Mouse (Mus musculus) erythroblast, embryonic 14.5 days (primary cell): Measurements from ENCODE around the gene Tlr12. TPM values are rescaled to one million over a fixed set of nuclear protein-coding genes. Genes with fewer than 3 reads are reported as not detected.

ENCODE experiments used
- H3K27me3 ChIP-seq: 2 replicates; pipeline ENCODE4 v1.6.1; 2012; ENCODE audit warnings: inconsistent platforms; ENCODE audit not compliant: control insufficient read depth
- H3K36me3 ChIP-seq: 2 replicates; pipeline ENCODE4 v1.6.1; 2012; ENCODE audit warnings: mild to moderate bottlenecking, inconsistent platforms; ENCODE audit not compliant: control insufficient read depth
- H3K4me1 ChIP-seq: 2 replicates; pipeline ENCODE4 v1.6.1; 2012; ENCODE audit warnings: inconsistent platforms; ENCODE audit not compliant: control insufficient read depth
- H3K4me3 ChIP-seq: replicated peaks from 2 replicates; pipeline ENCODE3; 2012; ENCODE audit warnings: moderate library complexity, mild to moderate bottlenecking, inconsistent platforms
- H3K9me3 ChIP-seq: 2 replicates; pipeline ENCODE4 v1.6.1; 2012; ENCODE audit warnings: low read length, inconsistent platforms, mixed read lengths; ENCODE audit not compliant: control insufficient read depth
- GATA1 ChIP-seq: IDR thresholded peaks from 2 replicates; pipeline ENCODE4 v1.6.1; 2012; ENCODE audit warnings: low read length, inconsistent platforms, mixed read lengths
- TAL1 ChIP-seq: IDR thresholded peaks from 3 replicates; pipeline ENCODE4 v1.6.1; 2012; ENCODE audit warnings: low read length, inconsistent platforms, mixed read lengths
- polyA plus RNA-seq: library from polyadenylated mRNA; stranded (reverse); fragments of >175 nt; gene quantifications from 2 replicates; pipeline ENCODE4 v1.2.3, GENCODE M21; 2012

Tlr12 gene
- polyA plus RNA-seq, 1 experiment: 0.01 TPM

DNA sequence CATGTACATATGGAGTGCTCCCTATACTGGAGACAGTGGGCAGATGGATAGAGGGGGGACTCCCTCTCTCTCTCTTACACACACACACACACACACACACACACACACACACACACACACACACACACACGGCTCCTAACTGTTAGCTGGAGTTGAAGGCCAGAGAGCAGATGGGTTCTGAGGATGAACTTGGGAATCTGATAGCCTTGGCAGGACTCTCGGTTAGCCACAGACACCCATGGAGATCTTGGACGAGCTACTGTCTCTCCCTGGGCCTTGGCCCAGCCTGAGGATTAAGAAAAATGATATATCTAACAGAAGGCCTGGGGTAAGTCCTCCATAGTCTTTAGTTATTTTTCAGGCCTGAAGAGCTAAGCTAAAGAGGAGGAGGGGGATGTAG lies 33.1 kb upstream of the Tlr12 start:
- Histone ChIP-seq H3K9me3 (no peaks in the 10 kb centered on the region), H3K4me3 (no peak overlapping the region), H3K36me3 (no peaks in the 10 kb centered on the region), H3K27me3 (peaks cover 21% of the 10 kb centered on the region), H3K4me1 (peaks cover 24% of the 10 kb centered on the region)
- TF ChIP-seq TAL1: no peak
- no peak for TF ChIP-seq GATA1

- Histone ChIP-seq H3K4me1 (no peaks in the 10 kb centered on the region), H3K9me3 (no peaks in the 10 kb centered on the region), H3K36me3 (no peaks in the 10 kb centered on the region), H3K4me3 (no peak overlapping the region), H3K27me3 (no peaks in the 10 kb centered on the region; the same call in 1 of the 2 replicates)
- TF ChIP-seq TAL1 (no peak), GATA1 (no peak)
These were observed 30.3 kb upstream of the Tlr12 start for GRCm38 (mm10) chr4:128648567-128649255.

GRCm38 (mm10) chr4:128646762-128647161 lies 28.3 kb upstream of the Tlr12 start:
- Histone ChIP-seq H3K4me3 (no peak overlapping the region), H3K9me3 (no peaks in the 10 kb centered on the region), H3K4me1 (peaks cover 4% of the 10 kb centered on the region), H3K27me3 (peaks cover 4% of the 10 kb centered on the region; the same call in 1 of the 2 replicates), H3K36me3 (no peaks in the 10 kb centered on the region)
- no peak for TF ChIP-seq GATA1
- no peak for TF ChIP-seq TAL1

- peaks cover 4% of the 10 kb centered on the region; the same call in 1 of the 2 replicates for H3K27me3 ChIP-seq
- H3K9me3 ChIP-seq: no peaks in the 10 kb centered on the region
- no peak overlapping the region for H3K4me3 ChIP-seq
- peaks cover 4% of the 10 kb centered on the region for H3K4me1 ChIP-seq
- no peak for TF ChIP-seq GATA1
- no peak for TF ChIP-seq TAL1
- no peaks in the 10 kb centered on the region for H3K36me3 ChIP-seq
These were observed 27.5 kb upstream of the Tlr12 start for GRCm38 (mm10) chr4:128645896-128646295.

DNA sequence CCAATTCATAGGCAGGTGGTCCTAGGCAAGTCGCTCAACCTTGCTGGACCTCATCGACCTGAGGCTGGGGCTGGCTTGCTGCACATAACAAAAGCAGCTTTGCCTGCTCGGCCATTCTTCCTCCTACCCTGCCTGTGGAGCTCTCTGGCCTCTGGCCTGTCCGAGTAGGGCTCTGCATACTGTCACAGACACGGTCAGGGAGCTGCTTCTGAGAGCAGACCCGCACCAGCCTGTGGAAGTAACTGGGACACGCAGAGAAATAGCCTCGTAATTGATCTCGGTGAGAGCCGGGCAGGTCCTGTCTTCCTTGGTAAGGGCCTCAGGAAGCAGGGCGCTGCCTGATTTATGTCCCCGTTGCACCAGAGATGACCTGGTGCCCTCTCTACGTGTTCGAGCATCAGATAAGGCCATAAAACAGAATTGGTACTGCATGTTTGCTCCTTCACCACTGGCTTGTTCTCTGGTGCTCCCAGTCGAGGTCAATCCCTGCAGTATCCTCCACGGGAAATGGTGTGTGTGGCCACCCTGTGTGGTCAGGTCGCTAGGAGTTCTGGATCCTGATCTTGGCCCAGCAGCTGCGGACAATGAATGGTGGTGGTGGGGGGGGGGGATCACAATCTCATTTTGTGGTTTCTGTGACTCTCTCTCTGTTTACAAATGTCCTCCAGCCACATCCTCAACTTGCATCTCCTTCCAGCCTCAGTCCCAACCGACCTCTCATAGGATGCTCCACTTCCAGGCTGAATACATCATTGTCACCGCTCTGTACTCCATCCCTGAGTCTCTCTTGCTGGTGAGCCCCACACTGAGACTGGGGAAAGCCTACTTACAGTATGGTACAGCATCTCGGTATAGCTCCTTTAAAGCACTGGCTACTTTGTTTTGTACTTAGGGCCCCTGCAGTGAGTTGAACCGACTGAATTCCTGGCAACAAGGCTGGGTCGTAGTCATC lies 23.6 kb upstream of the Tlr12 start:
- Histone ChIP-seq H3K9me3 (no peaks in the 10 kb centered on the region), H3K27me3 (peaks cover 10% of the 10 kb centered on the region), H3K4me1 (peaks cover 4% of the 10 kb centered on the region), H3K4me3 (no peak overlapping the region), H3K36me3 (no peaks in the 10 kb centered on the region)
- TF ChIP-seq GATA1 (no peak), TAL1 (no peak)

DNA sequence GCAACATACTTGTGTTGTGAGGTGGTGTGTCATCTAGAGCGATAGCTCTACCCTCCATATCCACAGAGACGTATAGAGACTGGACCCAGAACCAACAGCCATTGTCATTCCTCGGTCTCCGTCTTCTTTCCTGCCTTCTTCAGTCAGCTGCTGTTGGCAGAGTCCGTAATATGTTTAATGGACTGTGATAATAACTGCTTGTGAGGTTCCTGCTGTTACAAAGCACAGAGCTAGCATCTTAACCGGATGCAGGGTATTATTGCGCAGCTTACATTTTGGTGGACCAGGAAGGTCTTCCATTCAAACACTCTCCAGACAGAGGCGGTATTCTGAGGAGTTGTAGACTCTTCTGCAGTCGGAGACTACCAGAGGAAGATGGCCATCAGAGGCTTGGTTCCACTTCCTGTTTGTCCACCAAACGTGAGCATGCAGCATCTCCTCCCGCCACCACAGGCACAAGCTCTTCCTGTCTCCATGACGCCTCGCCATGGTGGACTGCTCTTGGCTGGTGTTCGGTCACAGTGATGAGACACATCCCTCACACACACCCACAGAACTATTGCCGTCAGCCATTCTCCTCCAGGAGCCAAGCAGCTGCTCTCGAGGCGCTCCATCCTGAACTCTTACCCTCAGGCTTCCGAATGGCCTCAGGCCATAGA lies 20.0 kb upstream of the Tlr12 start:
- peaks cover 4% of the 10 kb centered on the region for H3K4me1 ChIP-seq
- peaks cover 12% of the 10 kb centered on the region for H3K27me3 ChIP-seq
- TF ChIP-seq GATA1 (no peak), TAL1 (no peak)
- H3K9me3 ChIP-seq: no peaks in the 10 kb centered on the region
- no peak overlapping the region for H3K4me3 ChIP-seq
- no peaks in the 10 kb centered on the region for H3K36me3 ChIP-seq

DNA sequence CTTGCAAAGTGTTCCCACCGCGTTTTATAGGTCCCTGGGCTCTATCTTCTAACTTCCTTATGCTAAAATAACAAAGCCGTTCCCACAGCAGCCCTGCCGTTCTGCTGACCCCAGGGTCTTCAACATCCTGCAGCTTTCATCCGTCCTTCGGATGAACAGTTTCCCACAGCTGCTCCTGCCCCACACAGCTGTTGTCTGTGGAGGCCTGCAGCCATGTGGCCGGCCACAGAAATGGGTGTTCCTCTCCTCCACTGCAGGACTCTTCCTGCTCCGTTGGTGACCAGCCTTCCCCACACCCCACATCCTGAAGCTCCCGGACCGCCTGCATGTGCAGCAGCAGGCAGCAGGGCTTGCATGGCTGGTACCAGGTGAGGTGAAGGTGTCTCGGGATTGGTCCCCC lies 18.8 kb upstream of the Tlr12 start:
- Histone ChIP-seq H3K36me3 (no peaks in the 10 kb centered on the region), H3K4me3 (no peak overlapping the region), H3K4me1 (no peaks in the 10 kb centered on the region), H3K27me3 (peaks cover 8% of the 10 kb centered on the region), H3K9me3 (no peaks in the 10 kb centered on the region)
- TF ChIP-seq GATA1: no peak
- no peak for TF ChIP-seq TAL1

DNA sequence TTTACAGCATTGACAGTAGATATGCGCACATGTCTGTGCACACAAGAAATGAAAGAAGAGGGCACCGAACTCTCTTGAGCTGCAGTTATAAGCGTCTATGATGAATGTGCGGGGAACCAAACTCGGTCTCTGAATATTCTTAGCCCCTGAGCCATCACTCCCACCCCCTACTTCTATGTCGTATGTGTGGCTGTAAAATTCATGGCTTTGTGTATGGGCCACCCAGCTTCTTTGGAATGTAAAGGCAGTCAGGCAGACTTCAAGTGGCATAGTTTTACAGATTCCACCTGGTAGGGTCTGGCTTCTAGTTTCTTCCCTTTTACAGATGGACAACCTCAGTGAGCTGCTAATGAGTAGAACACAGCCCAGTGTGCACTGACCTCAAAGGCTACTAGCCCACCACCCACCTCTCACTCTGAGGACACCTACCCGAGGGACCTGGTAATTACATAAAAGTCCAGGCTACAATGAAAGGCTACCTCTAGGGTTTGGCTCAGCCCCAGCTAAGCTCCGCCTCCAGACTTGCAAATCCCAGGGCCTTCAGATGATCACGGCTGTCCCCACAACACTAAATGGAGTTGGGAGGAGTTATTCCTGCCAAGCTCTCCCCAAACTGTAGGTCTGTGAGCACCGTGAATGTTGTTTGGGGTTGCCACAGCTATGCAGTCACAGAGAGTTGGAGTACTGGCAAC lies 17.6 kb upstream of the Tlr12 start:
- TF ChIP-seq TAL1: no peak
- no peak for TF ChIP-seq GATA1
- H3K4me3 ChIP-seq: no peak overlapping the region
- no peaks in the 10 kb centered on the region for H3K36me3 ChIP-seq
- H3K27me3 ChIP-seq: peaks cover 8% of the 10 kb centered on the region
- no peaks in the 10 kb centered on the region for H3K9me3 ChIP-seq
- H3K4me1 ChIP-seq: no peaks in the 10 kb centered on the region

DNA sequence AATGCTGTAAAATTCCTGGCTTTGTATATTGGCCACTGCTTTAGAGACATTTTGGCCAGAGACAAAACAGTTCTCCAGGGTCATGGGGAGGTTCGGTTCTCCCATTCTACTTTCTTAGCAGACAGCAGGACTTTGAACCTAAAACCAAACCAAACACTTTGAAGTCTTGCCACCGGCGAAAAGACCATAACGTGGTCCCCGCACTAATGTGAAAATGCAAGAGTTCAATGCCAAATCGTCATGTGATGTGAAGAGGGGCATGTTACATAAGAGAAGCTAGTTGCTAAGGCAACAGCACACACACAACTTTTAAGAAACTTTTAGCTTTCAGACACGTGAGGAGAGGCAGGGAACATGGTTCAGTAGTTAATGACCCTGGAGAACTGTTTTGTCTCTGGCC lies 17.0 kb upstream of the Tlr12 start:
- TF ChIP-seq TAL1 (no peak), GATA1 (no peak)
- Histone ChIP-seq H3K9me3 (no peaks in the 10 kb centered on the region), H3K4me3 (no peak overlapping the region), H3K27me3 (peaks cover 8% of the 10 kb centered on the region), H3K36me3 (no peaks in the 10 kb centered on the region), H3K4me1 (no peaks in the 10 kb centered on the region)
